ENCODE assay signal across 7 mouse cellular contexts in the genomic region with DNA sequence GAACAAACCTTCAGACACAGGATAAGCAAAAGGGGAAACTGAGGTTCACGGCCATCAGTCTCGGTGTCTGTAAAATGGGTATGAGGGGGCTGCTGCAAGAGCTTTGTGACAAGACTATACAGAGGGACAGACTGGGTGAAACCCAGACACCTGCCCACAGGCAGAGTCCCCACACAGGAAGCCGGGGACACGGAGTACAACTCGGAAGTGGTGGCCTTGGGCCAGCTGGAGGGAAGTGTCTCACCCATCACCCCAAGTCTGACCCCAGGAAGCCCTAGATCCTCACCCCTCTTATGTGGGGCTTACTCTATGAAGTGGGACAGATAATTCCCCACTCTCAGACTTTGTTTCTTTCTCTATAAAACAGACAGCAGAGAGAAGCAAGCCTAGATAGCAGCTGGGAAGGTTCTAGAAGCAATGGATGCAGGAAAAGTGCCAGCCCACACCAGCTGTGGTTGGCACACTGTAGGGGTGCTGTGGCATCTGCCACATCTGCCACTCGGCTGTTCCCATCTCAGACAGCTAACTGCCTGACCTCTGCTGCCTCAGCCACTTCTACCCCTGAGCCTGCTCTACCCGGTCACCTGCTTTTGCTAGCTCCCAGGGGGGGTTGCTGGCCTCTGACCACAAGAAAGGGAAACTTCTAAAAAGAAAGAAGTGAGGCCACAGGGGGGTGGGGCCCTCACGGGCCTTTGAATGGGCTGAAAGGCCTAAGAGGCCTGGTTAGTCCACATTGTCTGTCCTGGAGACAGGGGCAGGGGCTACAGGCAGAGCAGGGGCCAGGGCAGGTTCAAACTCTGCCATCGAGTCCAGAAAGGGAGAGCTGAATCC. TPM values are rescaled to one million over a fixed set of nuclear protein-coding genes. Genes with fewer than 3 reads are reported as not detected.
DNase-seq lines count a peak whose midpoint lies in the region; ATAC-seq and TF ChIP-seq lines count a peak whose summit lies in the region.

No protein-coding gene starts in this region.

- peak; percentile 27 for DNase-seq in lung, postnatal 10 days
- no peak for DNase-seq in lung, adult 2 months
- DNase-seq in embryonic facial prominence, embryonic 14.5 days (ENCODE audit: low spot score), result no peak
- peak; percentile 32 for DNase-seq in thymus, postnatal 25 days
- no peak for DNase-seq in left cerebral cortex, postnatal 14 days (ENCODE audit: low spot score in 2 of 2)
- DNase-seq in T-cell, adult 2 months (ENCODE audit: low spot score), result no peak

- no peaks in the 10 kb centered on the region for H3K36me3 ChIP-seq in embryonic facial prominence, embryonic 14.5 days (ENCODE audit: control insufficient read depth, insufficient read depth, low read length)
- H3K36me3 ChIP-seq in megakaryocyte, embryonic 14.5 days (replicated peaks; ENCODE audit: low read length), result no peaks in the 10 kb centered on the region

- no peak for ATAC-seq in embryonic facial prominence, embryonic 14.5 days (ENCODE audit: low read depth)

- no peaks in the 10 kb centered on the region for H3K9me3 ChIP-seq in embryonic facial prominence, embryonic 14.5 days (ENCODE audit: control insufficient read depth, low read length)
- H3K9me3 ChIP-seq in megakaryocyte, embryonic 14.5 days, result no peaks in the 10 kb centered on the region

- H3K27me3 ChIP-seq in embryonic facial prominence, embryonic 14.5 days (replicated peaks; ENCODE audit: control insufficient read depth, insufficient read depth, low read length), result no peaks in the 10 kb centered on the region
- H3K27me3 ChIP-seq in megakaryocyte, embryonic 14.5 days (replicated peaks), result peaks cover 75% of the 10 kb centered on the region

- intact Hi-C loops in left cerebral cortex, postnatal 14 days (cut with DNase I), result no loop called here

- no peak for TF ChIP-seq POLR2A in lung, adult 2 months (IDR thresholded peaks at IDR 0.05; ENCODE audit: borderline replicate concordance, extremely low read depth, low read depth, low read length)

- peak overlapping the region; percentile 94 for H3K4me2 ChIP-seq in embryonic facial prominence, embryonic 14.5 days (ENCODE audit: low read depth, low read length)

- no peak overlapping the region for H3K4me3 ChIP-seq in lung, adult 2 months (replicated peaks; ENCODE audit: extremely low read depth, low read depth, low read length)
- no peak overlapping the region for H3K4me3 ChIP-seq in embryonic facial prominence, embryonic 14.5 days (ENCODE audit: low read depth, low read length)
- peak overlapping the region; percentile 47 for H3K4me3 ChIP-seq in megakaryocyte, embryonic 14.5 days (replicated peaks)

- no peak overlapping the region for H3K27ac ChIP-seq in embryonic facial prominence, embryonic 14.5 days (replicated peaks; ENCODE audit: low read depth, low read length)

- no peak for TF ChIP-seq CTCF in lung, adult 2 months (IDR thresholded peaks at IDR 0.05; ENCODE audit: insufficient read depth, low read length)

- no peak overlapping the region; the same call in 1 of the 2 replicates for H3K9ac ChIP-seq in embryonic facial prominence, embryonic 14.5 days (ENCODE audit: low read depth, low read length)

- H3K4me1 ChIP-seq in lung, adult 2 months (ENCODE audit: control insufficient read depth, insufficient read depth, low read length), result peaks cover 13% of the 10 kb centered on the region
- peaks cover 29% of the 10 kb centered on the region for H3K4me1 ChIP-seq in embryonic facial prominence, embryonic 14.5 days (ENCODE audit: control insufficient read depth, insufficient read depth, low read length)
- peaks cover 54% of the 10 kb centered on the region for H3K4me1 ChIP-seq in megakaryocyte, embryonic 14.5 days

- 61% methylated on average over 9 of the region's 9 CpGs for WGBS in lung, adult 2 months
- 67% methylated on average over 9 of the region's 9 CpGs for WGBS in embryonic facial prominence, embryonic 14.5 days

RNA-seq across cellular contexts. Expression of gene Emid1, which starts 1.4 kb away (rescaled TPM):
- 31.4 and 40.2 TPM in 2 replicates for polyA plus RNA-seq in lung, adult 2 months (2012; rRNA removed)
- polyA plus RNA-seq in embryonic facial prominence, embryonic 14.5 days (2014; fragmentation: Nextera tagmentation; extraction: Ambion mirVana), result 38.0 and 41.9 TPM in 2 replicates
- polyA plus RNA-seq in megakaryocyte, embryonic 14.5 days (2012; ENCODE audit: insufficient read depth, low replicate concordance), result 7.7 and 18.6 TPM in 2 replicates
- 10 to 100 TPM; 27.6 to 32.5 TPM for total RNA-seq in left cerebral cortex, postnatal 14 days (2021)

RNA-seq across cellular contexts. Expression of gene Ewsr1, which starts 51.6 kb away (rescaled TPM):
- polyA plus RNA-seq in lung, adult 2 months (2012; rRNA removed), result 255 and 420 TPM in 2 replicates
- 283 and 350 TPM in 2 replicates for polyA plus RNA-seq in embryonic facial prominence, embryonic 14.5 days (2014; fragmentation: Nextera tagmentation; extraction: Ambion mirVana)
- 186 and 838 TPM in 2 replicates for polyA plus RNA-seq in megakaryocyte, embryonic 14.5 days (2012; ENCODE audit: insufficient read depth, low replicate concordance)
- total RNA-seq in left cerebral cortex, postnatal 14 days (2021), result 100 to 1,000 TPM; 288 to 295 TPM

RNA-seq across cellular contexts. Expression of gene Rhbdd3, which starts 51.9 kb away (rescaled TPM):
- polyA plus RNA-seq in lung, adult 2 months (2012; rRNA removed), result 16.3 and 18.8 TPM in 2 replicates
- polyA plus RNA-seq in embryonic facial prominence, embryonic 14.5 days (2014; fragmentation: Nextera tagmentation; extraction: Ambion mirVana), result 21.8 and 26.5 TPM in 2 replicates
- 28.8 and 47.9 TPM in 2 replicates for polyA plus RNA-seq in megakaryocyte, embryonic 14.5 days (2012; ENCODE audit: insufficient read depth, low replicate concordance)
- 10 to 100 TPM; 21.7 to 24.6 TPM for total RNA-seq in left cerebral cortex, postnatal 14 days (2021)

Comparison
In these comparisons a context has a peak if more than half of its experiments do, and no peak if none do; other contexts are left out.
1. DNase-seq: peak in lung, postnatal 10 days (single experiment) and thymus, postnatal 25 days (single experiment); none in lung, adult 2 months (single experiment), embryonic facial prominence, embryonic 14.5 days (single experiment), left cerebral cortex, postnatal 14 days (0 of 2) and T-cell, adult 2 months (single experiment).